Mouse (Mus musculus): ENCODE measurements at regions not wholly inside any gene's neighbourhood (a gene's known extent, or its start where the extent isn't known, plus 50 kb on each side); places are given as distances from the start of the nearest gene placed in this dataset.

DNA sequence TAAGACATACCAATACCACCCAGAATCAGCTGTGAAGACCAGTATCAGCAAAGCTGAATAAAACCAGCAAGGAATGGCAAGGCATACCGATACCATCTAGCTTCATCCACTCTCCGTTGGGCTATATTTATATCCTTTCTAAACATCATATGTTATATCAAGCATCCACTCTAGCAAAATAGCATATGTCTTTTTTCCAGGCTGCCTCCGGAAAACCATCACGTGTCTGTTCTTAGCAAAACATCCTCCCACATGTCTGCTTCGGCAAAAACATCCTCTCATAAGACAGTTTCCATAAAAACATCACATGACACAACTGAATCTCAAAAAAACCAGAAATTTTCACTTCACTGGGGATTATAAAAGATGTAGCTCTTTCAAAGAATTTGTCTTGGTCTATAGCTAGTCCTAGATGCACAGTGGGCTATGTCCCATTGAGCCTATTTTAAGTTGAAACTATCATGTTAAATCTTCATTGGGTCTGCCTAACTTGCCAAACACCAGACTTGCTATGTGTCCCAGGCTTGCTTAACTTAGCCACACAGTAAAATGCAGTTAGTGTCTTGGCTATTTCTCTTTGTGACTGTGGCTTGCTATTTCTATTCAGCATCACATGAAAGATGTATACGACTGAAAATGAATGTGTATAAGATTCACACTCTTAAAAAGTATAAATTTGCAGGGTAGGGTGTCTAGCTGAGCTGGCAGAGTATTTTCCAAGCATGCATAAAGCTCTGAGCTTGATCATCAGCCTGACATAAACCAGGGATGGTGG lies 278.2 kb downstream of the Kcnrg start:
- CTCF ChIA-PET: no interaction called here

DNA sequence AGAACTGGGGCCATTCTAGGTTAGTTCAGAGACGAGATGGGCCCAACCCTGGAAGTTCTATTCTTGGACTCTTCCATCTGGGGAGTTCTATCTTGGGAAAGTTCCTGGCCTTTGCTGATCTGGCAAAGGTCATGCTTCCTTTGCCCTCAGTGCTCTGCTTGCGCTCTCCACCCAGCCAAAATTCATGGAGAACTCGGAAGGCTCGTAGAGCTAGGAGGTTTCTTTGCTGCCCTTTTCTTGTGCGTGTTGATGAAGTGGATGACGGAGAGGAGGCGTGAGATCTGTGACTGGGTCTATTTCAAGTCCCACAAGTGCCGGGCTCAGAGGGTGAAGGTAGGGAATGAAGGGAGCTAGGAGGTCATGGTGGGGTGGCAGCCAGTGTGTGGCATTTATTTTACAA lies 282.4 kb downstream of the Kcnrg start:
- CTCF ChIA-PET: interaction anchor here (0.5 kb wide), 1 partner anchor 63 kb away, joined by 6 read pairs; no protein-coding TSS in a partner anchor

DNA sequence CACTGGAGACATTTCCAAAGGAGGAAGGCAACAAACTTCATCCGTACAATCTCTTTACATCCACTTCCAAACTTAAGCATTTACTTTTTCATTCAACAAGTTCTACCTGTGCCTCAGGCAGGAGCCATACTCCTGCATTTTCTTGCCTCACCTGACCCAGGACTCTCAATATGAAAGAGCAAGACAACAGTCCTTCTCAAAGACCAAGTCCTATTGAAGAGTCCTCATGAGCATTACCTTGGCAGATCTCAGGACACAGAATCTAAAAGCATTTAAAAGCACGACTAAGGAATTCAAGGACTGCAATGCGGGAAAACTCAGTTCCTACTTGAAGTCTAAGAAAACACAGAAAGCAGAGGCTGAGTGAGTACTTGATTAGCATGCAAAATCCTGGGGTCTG lies 286.5 kb downstream of the Kcnrg start:
- CTCF ChIA-PET: no interaction called here

DNA sequence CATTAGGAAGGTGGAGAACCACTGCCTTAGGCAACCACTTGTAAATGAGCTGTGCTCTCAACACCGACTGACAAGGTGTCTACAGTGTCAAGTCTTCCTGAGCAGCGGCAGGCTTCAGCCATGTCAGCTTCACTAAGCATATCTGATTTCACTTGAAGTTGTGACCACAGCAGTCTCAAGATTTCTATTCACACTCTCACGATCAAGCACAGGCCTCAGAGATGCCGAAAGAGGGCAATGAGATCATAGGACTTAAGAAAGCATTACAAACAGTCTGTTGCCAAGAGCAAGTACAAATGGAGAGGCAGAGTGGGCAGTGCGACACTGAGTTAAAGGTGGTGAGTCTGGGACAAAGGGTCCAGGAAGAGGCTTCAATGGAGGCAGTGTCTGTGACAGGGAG lies 289.6 kb downstream of the Kcnrg start:
- CTCF ChIA-PET: no interaction called here

DNA sequence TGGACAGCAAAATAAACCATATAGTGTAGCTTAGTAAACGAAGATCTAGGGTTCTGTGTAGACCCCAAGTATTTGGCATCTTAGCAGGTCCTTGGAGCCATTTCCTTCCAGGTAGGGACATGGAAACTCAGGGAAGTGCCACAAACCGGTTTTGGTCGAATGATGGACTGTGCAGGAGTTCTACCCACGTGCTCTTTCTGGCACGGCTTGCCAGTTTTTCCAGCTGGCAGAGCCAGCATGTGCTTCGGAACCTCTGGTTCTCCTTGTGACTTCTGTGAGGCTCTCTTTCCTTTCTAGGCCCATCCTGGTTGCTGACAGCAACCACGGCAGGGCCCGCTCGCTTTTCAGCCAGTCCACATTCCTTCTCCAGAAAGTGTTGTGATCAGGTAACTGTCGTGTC lies 291.4 kb downstream of the Kcnrg start:
- CTCF ChIA-PET: interaction anchor here (0.5 to 0.6 kb wide), 2 partner anchors 25 to 194 kb away, joined by 3 read pairs; no protein-coding TSS in a partner anchor

DNA sequence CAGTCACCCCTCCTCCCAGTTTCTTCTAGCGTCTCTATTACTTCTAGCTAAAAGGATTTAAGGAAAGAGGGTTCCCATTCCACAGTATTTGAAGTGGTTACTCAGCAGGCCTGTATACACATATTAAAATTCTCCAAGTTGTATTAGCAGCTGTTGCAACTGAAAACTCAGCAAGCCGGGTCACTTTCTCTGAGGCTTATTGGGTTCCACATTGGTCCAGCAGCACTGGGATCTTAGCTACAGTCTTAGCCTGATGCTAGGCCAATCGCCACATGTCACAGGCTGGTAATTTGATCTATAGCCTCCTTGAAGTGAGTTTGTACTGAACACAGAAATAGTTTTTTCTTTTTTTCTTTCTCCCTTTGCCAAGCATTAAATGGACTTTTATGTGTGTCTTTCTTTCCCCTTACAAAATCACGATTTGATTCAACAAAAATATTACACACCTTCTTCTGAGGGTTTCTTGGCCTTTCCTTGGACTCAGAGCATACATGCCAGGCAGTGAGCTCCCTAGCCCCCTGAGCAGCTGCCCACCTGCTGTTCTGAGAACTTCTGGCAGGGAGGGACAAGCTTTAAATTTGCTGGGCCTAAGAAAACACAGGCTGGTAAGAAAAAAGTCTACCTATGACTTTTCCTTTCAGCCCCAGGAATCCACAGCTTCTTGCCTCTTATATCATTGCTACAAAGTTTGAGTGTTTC lies 297.3 kb downstream of the Kcnrg start:
- CTCF ChIA-PET: no interaction called here

DNA sequence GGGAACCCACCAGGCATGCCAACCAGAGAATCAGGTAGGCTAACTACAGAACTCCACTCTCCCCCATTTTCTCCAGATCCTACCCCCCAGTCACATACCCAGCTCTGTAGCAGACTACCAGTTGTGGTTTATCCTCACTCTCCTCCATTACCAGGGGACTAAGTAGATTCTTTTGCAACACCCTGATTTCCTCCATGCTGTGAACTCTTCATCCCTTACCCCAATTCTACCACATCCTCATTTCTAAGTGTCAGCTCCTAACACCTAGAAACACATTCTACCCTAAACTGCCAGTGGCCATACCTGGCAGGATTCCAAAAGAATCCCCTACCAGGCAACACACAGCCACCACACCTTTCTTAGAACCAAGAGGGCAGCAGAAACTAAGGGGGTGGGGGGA lies 310.9 kb downstream of the Kcnrg start:
- CTCF ChIA-PET: no interaction called here

DNA sequence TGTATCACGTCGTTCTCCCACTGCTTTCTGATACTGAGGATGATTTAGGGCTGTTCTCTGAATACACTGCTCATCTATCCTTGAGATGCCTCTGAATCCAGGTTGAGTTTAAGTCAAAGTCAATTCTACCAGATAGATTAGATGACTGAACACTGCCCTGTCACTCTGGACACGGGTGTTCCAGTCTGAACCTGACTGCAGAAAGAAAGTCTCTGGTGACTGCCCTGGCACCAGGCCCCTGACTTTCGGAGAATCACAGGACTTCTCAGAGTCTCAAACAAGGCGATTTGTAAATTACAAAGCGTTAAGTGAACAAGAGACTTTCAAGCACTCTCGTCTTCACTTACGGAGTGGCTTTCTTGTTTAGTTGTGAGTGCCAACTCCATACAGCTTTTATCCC lies 324.6 kb downstream of the Kcnrg start:
- CTCF ChIA-PET: no interaction called here

DNA sequence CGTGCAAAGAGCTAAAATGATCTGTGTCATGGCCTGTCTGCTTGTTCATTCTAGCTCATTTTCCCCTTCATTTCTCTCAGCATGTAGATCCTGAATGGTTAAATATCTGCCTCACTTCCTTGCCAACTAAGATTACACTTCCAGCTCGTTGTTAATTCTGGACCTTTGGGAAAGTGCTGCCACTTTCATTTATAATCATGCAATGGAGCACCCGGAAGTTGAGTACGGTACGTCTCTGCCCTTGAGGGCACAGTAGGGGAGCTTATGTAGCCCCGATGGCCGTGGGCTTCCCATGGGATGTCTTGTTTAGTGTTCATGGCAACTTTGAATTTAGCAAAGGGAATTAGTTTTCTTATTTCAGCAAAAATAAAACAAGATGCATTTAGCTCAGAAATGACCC lies 334.4 kb downstream of the Kcnrg start:
- CTCF ChIA-PET: no interaction called here

DNA sequence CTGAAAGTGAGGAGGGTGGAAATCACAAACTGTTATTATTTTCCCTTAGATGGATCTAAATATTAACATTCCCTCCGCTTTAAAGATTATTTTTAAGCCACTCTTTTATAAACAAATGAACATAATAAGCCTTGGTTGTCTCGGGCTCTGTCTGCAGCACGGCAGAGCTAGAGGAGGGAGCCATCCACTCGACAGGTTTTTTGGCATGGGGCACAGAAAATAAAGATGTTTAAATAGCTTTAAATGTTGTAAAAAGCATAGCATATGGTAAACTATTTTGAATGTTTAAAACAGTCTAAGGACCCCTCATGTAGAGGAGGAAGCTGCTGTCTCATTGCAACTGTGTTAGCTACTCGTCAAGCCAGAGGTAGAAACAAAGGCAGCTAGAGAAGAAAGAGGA lies 338.4 kb downstream of the Kcnrg start:
- CTCF ChIA-PET: interaction anchor here (0.7 kb wide), 1 partner anchor 159 kb away, joined by 4 read pairs; no protein-coding TSS in a partner anchor

DNA sequence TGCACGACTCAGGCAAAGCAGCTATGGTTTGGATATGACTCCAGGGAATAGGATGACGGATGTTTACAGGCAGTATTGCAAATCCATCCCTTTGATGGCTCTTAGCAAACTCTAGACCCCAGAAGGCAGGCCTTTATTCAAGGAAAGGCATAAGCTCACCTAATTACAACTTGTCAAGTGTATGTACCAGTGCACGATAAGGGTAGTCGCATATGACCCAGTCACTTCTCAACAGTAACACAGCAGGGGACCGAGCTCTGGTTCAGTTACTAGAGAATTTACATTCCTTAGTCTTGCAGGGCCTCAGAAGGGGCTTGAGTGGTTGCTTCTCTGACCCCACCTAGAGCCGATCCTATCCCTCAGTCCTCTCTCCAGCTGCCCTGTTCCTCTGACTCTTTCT lies 342.2 kb downstream of the Kcnrg start:
- CTCF ChIA-PET: no interaction called here

DNA sequence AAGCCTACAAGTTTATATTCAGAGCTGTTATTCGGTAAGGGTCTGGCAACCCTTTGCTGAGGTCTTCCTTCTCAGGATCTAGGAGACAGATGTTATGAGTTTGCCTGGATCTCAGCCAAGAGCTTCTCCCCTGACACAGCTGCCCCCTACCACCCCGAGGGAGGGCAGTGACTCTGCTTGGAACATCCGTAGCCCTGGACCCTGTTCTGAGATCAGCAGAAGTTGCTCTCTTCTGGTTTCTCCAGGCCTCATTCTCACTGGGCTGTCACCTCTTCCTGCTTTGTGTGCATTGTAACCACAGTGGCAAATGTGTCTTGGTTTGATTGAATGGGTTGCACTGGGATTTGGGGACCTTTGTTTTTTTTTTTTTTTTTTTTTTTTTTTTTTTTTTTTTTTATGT lies 342.4 kb upstream of the Rnaseh2b start:
- CTCF ChIA-PET: no interaction called here

DNA sequence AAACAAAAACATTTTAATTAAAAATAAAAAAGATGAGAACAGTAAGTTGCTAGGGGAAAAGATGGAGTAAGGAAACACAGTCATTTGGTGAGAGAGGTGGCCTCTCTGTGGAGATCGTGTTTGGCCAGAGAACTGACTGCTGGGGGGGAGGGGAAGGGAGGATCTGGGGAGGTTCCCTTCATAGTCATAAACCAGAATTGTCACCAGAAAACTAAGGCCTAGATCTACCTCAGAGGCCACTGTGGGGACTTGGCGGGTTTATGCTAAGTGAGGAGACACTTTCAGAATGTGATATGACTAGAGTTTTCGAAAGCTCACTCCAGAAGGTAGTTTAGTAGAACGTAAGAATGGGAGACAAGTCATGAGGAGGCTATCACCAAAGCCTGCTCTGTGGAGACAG lies 339.4 kb upstream of the Rnaseh2b start:
- CTCF ChIA-PET: interaction anchor here (0.7 kb wide), 1 partner anchor 63 kb away, joined by 6 read pairs; no protein-coding TSS in a partner anchor

DNA sequence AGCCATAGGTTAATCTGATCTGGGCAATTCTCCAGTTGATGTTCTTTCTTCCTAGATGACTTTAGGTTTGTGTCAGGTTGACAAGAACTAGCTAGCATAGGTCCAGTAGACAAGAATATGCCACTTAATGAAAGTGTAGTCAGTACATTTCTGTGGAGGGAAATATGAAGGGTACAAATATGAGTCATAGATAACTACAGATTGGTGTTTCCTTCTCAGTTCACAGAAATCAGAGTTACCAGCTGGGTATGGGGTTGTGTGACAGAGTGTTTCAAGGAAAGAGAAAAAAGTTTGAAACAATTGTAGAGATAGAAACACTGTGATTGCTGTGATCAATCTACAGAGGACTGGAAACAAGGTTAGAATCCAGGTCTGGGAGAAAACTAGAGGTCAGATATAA lies 337.0 kb upstream of the Rnaseh2b start:
- CTCF ChIA-PET: no interaction called here

DNA sequence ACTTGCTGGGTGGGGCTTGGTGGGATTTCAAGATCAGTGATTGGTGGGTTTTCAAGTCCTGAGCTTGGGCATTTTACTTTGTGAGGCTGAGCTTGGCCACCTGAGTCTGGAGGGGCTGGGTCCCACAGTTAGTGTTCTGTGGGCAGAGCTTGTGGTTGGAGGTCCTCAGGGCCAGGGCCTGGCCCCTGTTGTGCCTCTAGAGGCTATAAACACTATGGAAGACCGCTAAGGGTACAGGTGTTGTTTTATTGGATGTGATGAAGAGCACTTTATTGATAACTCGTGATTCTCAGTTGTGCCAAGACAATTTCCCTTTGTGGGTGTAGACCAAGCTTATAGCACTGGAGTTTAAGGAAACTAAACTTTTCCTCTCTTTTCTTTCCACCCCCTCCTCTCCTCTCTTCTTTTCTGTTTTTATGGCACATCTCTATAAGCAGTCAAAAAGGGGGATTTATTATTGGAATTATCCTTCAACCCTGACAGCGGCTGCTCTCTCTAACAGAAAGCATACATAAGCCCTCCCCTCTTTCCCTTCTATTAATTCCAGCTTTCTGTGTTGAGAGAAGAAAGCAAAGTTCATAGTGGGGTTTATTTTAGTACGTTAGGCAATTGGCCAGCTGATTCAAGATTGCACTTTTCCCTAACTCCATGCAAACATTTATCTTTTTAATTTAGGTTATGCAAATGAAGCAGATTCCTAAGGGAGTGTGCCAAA lies 332.0 kb upstream of the Rnaseh2b start:
- CTCF ChIA-PET: no interaction called here

DNA sequence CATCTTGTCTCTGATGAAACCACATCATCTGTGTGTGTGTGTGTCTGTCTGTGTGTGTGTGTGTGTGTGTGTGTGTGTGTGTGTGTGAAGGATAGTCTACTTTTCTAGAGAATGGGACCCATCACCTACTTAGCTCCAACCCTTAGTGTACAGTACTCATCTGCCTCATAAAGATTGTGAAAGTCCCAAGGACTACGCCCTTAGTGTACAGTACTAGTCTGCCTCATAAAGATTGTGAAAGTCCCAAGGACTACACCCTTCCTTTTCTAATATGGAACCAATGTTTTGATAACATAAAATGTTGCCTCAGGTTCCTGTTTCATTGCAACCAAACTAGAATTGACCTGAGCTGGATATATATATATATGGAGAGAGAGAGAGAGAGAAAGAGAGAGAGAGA lies 323.9 kb upstream of the Rnaseh2b start:
- CTCF ChIA-PET: interaction anchor here (0.6 kb wide), 1 partner anchor 31 kb away, joined by 3 read pairs; no protein-coding TSS in a partner anchor

DNA sequence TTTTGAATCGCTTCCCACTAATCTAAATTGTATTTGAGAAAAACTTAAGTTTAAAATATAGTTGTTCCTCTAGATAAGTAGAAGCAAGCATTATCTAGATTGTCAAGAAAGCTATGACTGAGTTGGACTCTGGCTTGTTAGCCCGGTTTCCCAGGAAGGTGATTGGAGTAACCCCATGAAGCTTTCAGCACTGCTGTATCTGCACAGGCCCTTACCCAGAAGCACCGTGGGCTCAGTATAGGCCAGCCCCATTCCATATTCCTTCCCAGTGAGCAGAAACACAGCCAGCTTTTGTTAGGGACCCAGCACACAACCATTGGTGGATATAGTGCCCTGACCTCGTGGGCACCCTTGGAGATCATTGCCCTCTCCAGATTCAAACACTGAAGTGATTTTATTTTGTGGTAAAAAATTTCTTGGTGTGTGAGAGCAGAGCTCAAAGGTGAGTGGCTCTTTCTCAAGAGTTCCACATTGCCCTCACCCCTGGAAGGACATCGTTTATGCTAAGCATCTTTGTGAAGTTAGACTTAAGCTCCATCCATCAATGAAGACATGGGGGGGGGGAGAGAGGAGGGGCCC lies 323.3 kb upstream of the Rnaseh2b start:
- CTCF ChIA-PET: no interaction called here

DNA sequence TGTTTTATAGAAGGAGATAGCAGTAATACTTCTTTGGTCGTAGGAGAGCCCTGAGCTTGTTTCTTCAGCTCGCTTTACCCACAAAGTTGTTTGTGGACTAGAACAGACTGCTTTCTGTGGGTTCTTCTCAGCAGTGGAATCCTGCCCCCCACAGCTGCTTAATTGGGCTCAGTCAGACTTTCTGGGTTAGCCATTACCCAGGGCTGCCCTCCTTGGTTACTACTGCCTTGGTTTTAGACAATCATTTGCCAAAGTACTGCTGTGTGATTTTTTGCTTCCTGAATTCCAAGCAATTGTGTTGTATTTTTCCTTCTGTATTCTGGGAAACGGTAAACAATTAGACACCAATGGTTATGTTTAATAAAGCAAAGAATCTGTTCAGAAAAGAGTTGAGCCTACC lies 321.8 kb upstream of the Rnaseh2b start:
- CTCF ChIA-PET: no interaction called here

DNA sequence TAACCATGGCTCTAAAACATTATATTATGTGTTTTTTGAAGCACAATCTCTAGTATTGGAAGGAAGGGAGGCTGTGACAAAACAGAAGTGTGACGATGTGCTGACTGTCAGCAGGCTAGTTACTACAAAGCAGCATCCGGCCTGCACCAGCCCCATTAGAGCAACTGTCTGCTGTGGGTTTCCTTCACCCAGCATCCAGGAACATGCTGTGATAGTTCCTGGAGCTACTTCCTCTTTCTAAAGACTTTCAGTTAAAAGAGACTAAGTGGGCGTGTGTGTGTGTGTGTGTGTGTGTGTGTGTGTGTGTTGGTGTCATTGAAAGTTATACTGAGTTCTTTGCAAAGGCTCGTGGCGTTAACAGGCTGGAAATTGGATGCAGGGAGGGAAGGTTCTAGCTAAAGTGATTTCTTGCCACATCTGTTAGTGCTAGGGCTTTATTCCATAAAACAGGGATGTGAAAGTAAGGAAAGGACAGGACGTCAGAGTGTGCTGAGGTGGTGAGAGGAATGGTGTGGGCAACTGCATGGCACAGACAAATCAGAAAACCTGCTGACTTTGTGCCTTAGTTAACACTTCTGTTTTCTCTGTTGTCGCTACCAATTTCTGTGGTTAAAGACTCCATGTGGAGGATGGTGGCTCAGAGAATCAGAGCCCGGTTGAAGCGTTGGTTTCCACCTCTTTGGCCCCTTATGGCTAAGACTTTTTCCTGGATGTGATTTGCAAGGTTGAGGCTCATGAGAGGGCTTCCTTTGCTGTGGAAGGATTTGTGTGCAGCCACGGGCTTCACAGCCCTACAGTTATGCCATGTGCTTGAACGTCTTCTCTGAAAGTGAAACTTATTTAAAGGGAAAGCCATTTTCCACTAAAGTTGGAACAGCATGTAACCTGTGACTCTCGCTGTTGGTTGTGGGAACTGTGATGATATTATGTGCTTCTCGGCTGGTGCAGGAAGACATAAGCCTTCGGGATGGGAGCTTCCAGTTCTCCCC lies 321.0 kb upstream of the Rnaseh2b start:
- CTCF ChIA-PET: no interaction called here

DNA sequence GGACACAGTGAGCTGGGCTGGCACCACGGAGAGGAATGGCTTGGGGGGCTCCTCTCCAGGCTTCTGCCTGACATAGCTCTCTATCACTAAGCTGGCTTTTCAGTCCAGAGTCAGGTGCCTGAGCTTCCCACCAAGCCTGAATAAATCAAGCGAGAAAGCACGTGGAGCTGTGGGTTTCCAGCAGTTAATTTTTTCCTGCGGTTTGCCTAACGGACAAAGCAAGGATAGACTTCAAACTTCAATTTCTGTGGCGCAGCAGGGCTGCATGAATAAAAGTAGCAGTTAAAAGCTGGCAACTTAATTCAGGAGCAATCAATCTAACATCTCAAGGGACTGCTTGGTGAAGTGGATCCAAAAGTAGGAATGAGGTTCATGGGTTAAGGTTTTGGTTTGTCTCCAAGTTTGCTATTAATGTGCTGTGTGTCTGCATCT lies 317.1 kb upstream of the Rnaseh2b start:
- CTCF ChIA-PET: no interaction called here

DNA sequence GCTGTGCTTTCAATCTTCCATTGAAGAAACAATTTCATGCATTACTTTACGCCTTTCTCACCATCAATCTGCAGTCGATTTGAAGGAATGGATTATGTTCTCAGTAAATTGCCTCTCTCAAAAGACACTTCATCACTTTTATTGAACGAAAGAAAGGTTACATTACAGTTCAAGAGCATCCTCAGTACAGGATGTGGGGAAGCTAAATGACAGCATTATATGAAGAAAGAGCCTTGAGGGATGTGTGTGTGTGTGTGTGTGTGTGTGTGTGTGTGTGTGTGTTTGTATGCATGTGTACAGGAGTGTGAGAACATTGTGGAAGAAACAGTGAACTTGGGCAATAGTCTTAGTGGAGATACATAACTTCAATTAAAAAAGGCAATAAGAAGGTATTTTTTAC lies 311.8 kb upstream of the Rnaseh2b start:
- CTCF ChIA-PET: no interaction called here
